Mouse (Mus musculus) bone marrow macrophage, adult 2 months (primary cell): ENCODE measurements around the gene Hmga1b.

Experiments used
- CTCF ChIP-seq: IDR thresholded peaks from 2 replicates; pipeline ENCODE4 v1.5.1; 2012; ENCODE audit warnings: low read depth, mild to moderate bottlenecking, low read length, moderate library complexity
- POLR2A ChIP-seq: IDR thresholded peaks from 2 replicates; pipeline ENCODE4 v1.6.1; 2012; ENCODE audit warnings: mild to moderate bottlenecking, low read depth, low read length, borderline replicate concordance

DNA sequence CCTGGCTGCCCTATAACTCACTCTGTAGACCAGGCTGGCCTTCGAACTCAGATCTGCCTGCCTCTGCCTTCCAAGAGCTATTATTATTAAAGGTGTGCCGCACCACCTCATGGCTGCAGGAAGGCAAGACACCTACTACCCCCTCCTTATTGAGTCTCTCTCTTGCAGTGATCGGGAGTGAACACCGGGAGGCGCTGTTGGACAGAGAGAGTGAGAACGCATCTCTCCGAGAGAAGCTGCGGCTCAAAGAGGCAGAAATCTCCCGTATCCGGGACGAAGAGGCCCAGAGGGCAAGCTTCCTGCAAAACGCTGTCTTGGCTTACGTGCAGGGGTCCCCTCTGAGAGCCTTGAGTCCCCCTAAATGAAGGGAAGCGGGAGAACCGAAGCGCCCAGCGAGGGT is 42.1 kb upstream of the Hmga1b start:
- TF ChIP-seq POLR2A (no peak), CTCF (peak; percentile 82)
